Mouse (Mus musculus) hindbrain, embryonic 12.5 days (tissue): Measurements from ENCODE around the gene Clgn. TPM values are rescaled to one million over a fixed set of nuclear protein-coding genes. Genes with fewer than 3 reads are reported as not detected.

Source experiments
- ATAC-seq: fragments of 200-750 bp; cut with Nextera tagmentation; 2 replicates; pipeline ENCODE4 v1.8.0; 2017; ENCODE audit warnings: moderate TSS enrichment; ENCODE audit not compliant: low FRiP score
- H3K27ac ChIP-seq: fragments of 300-500 bp; sonication (generic); 2 replicates; pipeline ENCODE4 v1.5.1; 2016; ENCODE audit warnings: mild to moderate bottlenecking
- H3K27me3 ChIP-seq: fragments of 300-500 bp; sonication (generic); 2 replicates; pipeline ENCODE4 v1.6.1; 2016; ENCODE audit warnings: mild to moderate bottlenecking
- H3K36me3 ChIP-seq: fragments of 300-500 bp; sonication (generic); 2 replicates; pipeline ENCODE4 v1.6.1; 2016; ENCODE audit warnings: mild to moderate bottlenecking
- H3K4me1 ChIP-seq: fragments of 300-500 bp; sonication (generic); 2 replicates; pipeline ENCODE4 v1.6.1; 2016
- H3K4me2 ChIP-seq: fragments of 300-500 bp; sonication (generic); replicated peaks from 2 replicates; pipeline ENCODE4 v1.6.1; 2016; ENCODE audit warnings: mild to moderate bottlenecking
- H3K4me3 ChIP-seq: fragments of 300-500 bp; sonication (generic); 2 replicates; pipeline ENCODE4 v1.5.1; 2016; ENCODE audit warnings: mild to moderate bottlenecking
- H3K9ac ChIP-seq: fragments of 300-500 bp; sonication (generic); 2 replicates; pipeline ENCODE4 v1.6.1; 2016; ENCODE audit warnings: mild to moderate bottlenecking, moderate library complexity
- H3K9me3 ChIP-seq: fragments of 300-500 bp; sonication (generic); replicated peaks from 2 replicates; pipeline ENCODE4 v1.6.1; 2016; ENCODE audit warnings: mild to moderate bottlenecking
- WGBS: fragments of 180-500 bp; shearing (Covaris S2); methylation state at CpG from one replicate; pipeline ENCODE4 v1.1.7; 2016; 5-methylcytosine and 5-hydroxymethylcytosine counted together
- polyA plus RNA-seq: library from polyadenylated mRNA; unstranded; fragments of >200 nt; fragmentation: Nextera tagmentation; extraction: Ambion mirVana; gene quantifications from 2 replicates; pipeline ENCODE4 v1.2.1, GENCODE M21; 2016

Clgn gene
- polyA plus RNA-seq, 1 experiment from 2014 or later: 6.0 TPM

DNA sequence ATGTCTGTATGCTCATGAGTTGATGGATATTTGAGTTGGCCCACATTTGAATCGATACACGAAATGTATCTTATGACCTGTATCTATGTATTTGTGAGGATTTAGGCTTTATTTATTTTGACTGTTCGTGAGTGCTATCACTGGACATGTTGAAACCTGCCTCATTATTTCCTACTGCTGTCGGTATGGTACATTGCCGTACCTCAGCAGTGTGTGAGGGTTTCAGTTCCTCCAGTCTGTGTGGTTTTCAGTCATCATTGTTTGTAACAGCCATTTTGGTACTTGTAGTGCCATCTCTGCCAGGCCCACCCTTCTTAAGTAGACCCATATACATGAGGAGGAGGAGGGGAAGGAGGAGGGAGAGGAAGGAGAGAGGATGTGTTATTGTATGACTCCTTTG lies 4.7 kb downstream of the Clgn start:
- WGBS: 90% methylated on average over 5 of the region's 5 CpGs
- H3K4me2 ChIP-seq: no peak overlapping the region
- H3K36me3 ChIP-seq: no peaks in the 10 kb centered on the region
- H3K4me1 ChIP-seq: peaks cover 6% of the 10 kb centered on the region
- H3K9me3 ChIP-seq: no peaks in the 10 kb centered on the region
- peaks cover 6% of the 10 kb centered on the region for H3K27me3 ChIP-seq
- ATAC-seq: no peak
- H3K27ac ChIP-seq: no peak overlapping the region
- no peak overlapping the region for H3K4me3 ChIP-seq
- H3K9ac ChIP-seq: no peak overlapping the region

DNA sequence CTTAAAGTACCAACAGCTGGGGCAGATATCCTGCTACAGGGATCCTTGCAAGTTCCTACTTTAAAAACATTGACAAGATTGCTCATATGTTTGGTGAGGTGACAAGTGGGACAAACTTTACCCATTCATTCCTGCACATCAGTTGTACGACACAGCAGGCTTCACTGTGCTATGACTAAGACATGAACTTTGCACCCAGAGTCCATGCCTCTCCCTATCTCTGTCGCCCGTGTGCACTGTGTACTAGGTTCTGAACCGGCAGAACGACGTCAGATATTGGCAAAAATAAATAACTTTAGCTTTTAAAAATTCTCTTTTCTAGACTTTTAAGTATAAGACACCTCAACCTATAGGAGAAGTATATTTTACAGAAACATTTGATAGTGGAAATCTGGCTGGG lies 7.0 kb downstream of the Clgn start:
- no peaks in the 10 kb centered on the region for H3K4me1 ChIP-seq
- H3K9ac ChIP-seq: no peak overlapping the region
- no peaks in the 10 kb centered on the region for H3K27me3 ChIP-seq
- H3K4me3 ChIP-seq: no peak overlapping the region
- 87% methylated on average over 6 of the region's 6 CpGs for WGBS
- no peak overlapping the region for H3K27ac ChIP-seq
- H3K36me3 ChIP-seq: no peaks in the 10 kb centered on the region
- ATAC-seq: no peak
- no peak overlapping the region for H3K4me2 ChIP-seq
- no peaks in the 10 kb centered on the region for H3K9me3 ChIP-seq

GRCm38 (mm10) chr8:83397726-83398125 lies 8.1 kb downstream of the Clgn start:
- Histone ChIP-seq H3K9ac (no peak overlapping the region), H3K4me2 (no peak overlapping the region), H3K9me3 (no peaks in the 10 kb centered on the region), H3K27ac (no peak overlapping the region), H3K27me3 (no peaks in the 10 kb centered on the region), H3K4me3 (no peak overlapping the region), H3K4me1 (no peaks in the 10 kb centered on the region), H3K36me3 (no peaks in the 10 kb centered on the region)
- ATAC-seq: no peak
- 81% methylated on average over 4 of the region's 4 CpGs for WGBS

DNA sequence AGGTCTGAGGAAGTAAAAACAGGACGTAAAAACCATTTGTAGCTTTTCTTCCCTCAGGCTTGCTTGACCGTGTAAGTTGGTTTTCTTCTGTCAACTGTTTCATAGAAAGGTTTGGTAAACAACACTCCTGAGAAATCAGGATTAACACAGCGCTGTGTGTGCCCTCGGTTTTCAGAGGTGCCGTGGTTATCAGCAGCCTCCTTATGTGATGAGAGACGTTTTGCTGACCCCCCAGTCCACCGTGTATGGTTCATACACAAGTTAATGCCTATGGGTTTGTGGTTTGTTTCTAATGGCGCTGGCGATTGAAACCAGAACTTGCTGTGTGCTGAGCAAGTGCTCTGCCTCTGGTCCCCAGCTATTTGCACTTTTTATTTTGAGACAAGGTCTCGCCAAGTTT lies 15.9 kb downstream of the Clgn start:
- Histone ChIP-seq H3K4me2 (no peak overlapping the region), H3K27me3 (no peaks in the 10 kb centered on the region), H3K4me3 (no peak overlapping the region), H3K4me1 (no peaks in the 10 kb centered on the region), H3K9ac (no peak overlapping the region), H3K27ac (no peak overlapping the region), H3K36me3 (no peaks in the 10 kb centered on the region), H3K9me3 (no peaks in the 10 kb centered on the region)
- WGBS: 84% methylated on average over 10 of the region's 10 CpGs
- no peak for ATAC-seq

DNA sequence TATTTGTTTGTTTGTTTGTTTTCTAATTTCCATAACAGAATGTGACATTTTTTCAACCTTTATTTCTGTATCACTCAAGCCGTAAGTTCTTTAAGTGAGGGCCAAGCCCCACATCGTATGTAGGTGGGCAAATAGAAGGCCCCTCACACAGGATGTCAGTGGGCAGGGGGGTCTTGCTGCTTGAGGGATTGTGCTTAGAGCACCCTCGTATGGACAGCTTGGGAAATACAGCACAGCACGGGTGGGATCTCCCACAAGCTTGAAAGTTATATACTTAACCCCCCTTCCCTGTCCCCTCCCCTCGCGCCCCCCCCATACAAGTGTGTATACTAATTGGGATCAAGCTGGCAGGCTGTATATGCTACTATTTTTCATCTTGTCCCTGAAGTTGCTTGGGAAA lies 17.2 kb downstream of the Clgn start:
- no peak for ATAC-seq
- no peak overlapping the region for H3K27ac ChIP-seq
- WGBS: 33% methylated on average over 6 of the region's 6 CpGs
- H3K36me3 ChIP-seq: no peaks in the 10 kb centered on the region
- H3K9ac ChIP-seq: no peak overlapping the region
- no peaks in the 10 kb centered on the region for H3K9me3 ChIP-seq
- H3K4me1 ChIP-seq: no peaks in the 10 kb centered on the region
- H3K27me3 ChIP-seq: no peaks in the 10 kb centered on the region
- no peak overlapping the region for H3K4me3 ChIP-seq
- no peak overlapping the region for H3K4me2 ChIP-seq

DNA sequence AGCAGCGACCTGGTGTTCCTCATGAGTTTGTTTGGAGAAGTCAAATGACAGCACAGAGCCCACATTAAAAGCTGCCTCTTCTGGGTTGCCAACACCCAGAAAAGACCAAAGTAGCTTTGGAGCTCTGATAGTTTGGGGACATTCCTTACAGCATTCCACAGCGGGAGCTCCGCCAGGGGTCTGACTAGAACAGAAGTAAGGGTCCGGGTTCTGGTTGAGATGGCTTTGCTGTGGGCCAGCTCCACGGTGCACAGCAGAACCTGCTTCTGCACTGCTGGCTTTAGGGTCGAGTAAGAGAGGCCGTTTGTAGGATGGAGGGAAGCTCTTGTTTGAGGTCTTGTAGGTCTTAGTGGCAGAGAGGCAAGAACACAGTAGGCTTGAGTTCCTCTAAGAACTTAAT lies 18.8 kb downstream of the Clgn start:
- Histone ChIP-seq H3K4me3 (no peak overlapping the region), H3K36me3 (no peaks in the 10 kb centered on the region), H3K4me1 (no peaks in the 10 kb centered on the region), H3K9ac (no peak overlapping the region), H3K27ac (no peak overlapping the region), H3K9me3 (no peaks in the 10 kb centered on the region), H3K27me3 (no peaks in the 10 kb centered on the region), H3K4me2 (no peak overlapping the region)
- ATAC-seq: no peak
- 79% methylated on average over 7 of the region's 7 CpGs for WGBS

DNA sequence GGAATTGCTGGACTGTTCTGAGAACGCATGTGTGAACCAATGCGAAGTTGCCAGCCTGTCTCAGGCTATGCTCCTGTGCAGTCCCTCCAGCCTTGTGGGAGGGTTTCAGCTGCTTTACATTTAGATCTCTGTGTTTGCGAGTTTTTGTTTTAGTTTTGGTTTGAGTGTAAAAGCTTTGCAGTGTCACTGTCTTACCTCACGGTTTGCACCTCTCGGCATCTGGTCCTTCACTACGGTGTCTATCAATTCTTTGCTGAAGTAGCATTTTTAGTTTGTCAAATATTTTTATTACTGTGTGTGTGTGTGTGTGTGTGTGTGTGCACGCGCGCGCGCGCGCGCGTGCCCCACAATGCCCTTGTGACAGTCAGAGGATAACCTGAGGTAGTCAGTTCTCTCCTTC lies 27.2 kb downstream of the Clgn start:
- ATAC-seq: no peak
- WGBS: 97% methylated on average over 15 of the region's 15 CpGs
- H3K9ac ChIP-seq: no peak overlapping the region

GRCm38 (mm10) chr8:83417970-83418369 lies 28.3 kb downstream of the Clgn start:
- Histone ChIP-seq H3K27ac (no peak overlapping the region), H3K4me2 (no peak overlapping the region), H3K36me3 (no peaks in the 10 kb centered on the region), H3K4me1 (no peaks in the 10 kb centered on the region), H3K4me3 (no peak overlapping the region), H3K9ac (no peak overlapping the region), H3K9me3 (no peaks in the 10 kb centered on the region), H3K27me3 (no peaks in the 10 kb centered on the region)
- WGBS: 86% methylated on average over 6 of the region's 6 CpGs
- no peak for ATAC-seq

More for the DNA sequence above, 27.2 kb downstream of the Clgn start:
- no peak overlapping the region for H3K4me3 ChIP-seq
- no peaks in the 10 kb centered on the region for H3K9me3 ChIP-seq
- no peaks in the 10 kb centered on the region for H3K27me3 ChIP-seq
- H3K4me2 ChIP-seq: no peak overlapping the region
- H3K4me1 ChIP-seq: no peaks in the 10 kb centered on the region
- no peaks in the 10 kb centered on the region for H3K36me3 ChIP-seq
- H3K27ac ChIP-seq: no peak overlapping the region

- H3K4me3 ChIP-seq: no peak overlapping the region
- H3K36me3 ChIP-seq: no peaks in the 10 kb centered on the region
- no peak overlapping the region for H3K4me2 ChIP-seq
- H3K27me3 ChIP-seq: no peaks in the 10 kb centered on the region
- H3K9me3 ChIP-seq: no peaks in the 10 kb centered on the region
- 95% methylated on average over 11 of the region's 11 CpGs for WGBS
- no peak overlapping the region for H3K27ac ChIP-seq
- H3K9ac ChIP-seq: no peak overlapping the region
- no peak for ATAC-seq
- H3K4me1 ChIP-seq: no peaks in the 10 kb centered on the region
These were observed 29.3 kb downstream of the Clgn start for GRCm38 (mm10) chr8:83418805-83419516.

GRCm38 (mm10) chr8:83421354-83421753 lies 31.7 kb downstream of the Clgn start:
- H3K27ac ChIP-seq: no peak overlapping the region
- H3K9me3 ChIP-seq: no peaks in the 10 kb centered on the region
- H3K9ac ChIP-seq: no peak overlapping the region
- H3K4me1 ChIP-seq: no peaks in the 10 kb centered on the region
- 100% methylated on average over 1 of the region's 1 CpGs for WGBS
- no peaks in the 10 kb centered on the region for H3K27me3 ChIP-seq
- ATAC-seq: no peak
- no peak overlapping the region for H3K4me2 ChIP-seq
- H3K4me3 ChIP-seq: no peak overlapping the region
- no peaks in the 10 kb centered on the region for H3K36me3 ChIP-seq

DNA sequence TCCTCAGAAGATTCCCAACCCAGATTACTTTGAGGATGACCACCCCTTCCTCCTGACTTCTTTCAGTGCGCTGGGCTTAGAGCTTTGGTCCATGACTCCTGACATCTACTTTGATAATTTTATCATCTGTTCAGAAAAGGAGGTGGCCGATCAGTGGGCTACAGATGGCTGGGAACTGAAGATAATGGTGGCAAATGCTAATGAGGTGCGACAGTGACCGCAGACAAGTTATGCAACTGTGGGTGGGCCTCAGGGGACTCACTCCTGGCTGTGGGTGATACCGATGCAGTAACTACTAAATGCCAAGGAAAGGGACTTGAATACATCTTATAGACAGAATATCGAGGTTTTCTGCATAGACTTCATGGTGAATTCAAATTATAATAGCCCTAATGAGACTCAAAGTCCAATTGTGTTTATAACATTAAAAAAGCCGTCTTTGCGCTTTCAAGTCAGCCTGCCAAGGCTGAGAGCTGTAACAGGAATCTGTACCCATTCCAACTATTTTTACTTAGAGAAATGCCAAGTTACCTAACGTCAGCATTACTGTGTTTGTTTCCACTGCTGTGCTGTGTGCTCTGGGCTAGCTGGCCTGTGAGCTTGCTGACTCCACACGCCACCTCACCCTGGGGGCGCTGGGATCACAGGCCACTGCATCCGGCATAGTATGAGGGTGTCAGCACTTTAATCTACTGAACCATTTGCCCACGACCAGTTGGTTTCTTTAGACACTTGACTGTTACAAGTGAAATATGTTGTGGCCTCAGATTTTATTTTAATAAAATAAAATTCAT lies 33.6 kb downstream of the Clgn start:
- 70% methylated on average over 13 of the region's 13 CpGs for WGBS
- H3K4me2 ChIP-seq: no peak overlapping the region

DNA sequence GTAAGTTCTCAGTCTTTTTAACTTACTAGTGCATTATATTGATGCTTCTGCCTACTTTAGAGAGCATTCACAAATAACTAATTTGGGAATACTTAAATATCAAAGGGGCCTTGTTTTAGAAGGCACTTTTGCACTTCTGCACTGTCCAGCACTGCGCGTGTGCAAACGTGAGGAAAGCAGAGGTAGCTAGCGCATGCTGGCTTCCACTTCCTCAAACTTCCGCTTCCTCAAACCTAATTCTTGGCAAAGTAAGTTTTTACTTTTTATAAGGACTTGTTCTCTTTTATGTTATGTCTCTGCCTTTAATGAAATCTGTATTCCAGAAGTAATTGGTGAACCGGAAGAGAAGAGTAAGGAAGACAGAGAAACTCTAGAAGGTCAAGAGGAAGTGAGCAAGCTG lies 35.5 kb downstream of the Clgn start:
- H3K4me2 ChIP-seq: no peak overlapping the region
- no peak overlapping the region for H3K4me3 ChIP-seq
- no peaks in the 10 kb centered on the region for H3K27me3 ChIP-seq
- no peak overlapping the region for H3K27ac ChIP-seq
- H3K4me1 ChIP-seq: no peaks in the 10 kb centered on the region
- no peak overlapping the region for H3K9ac ChIP-seq
- no peaks in the 10 kb centered on the region for H3K36me3 ChIP-seq
- no peaks in the 10 kb centered on the region for H3K9me3 ChIP-seq
- 94% methylated on average over 6 of the region's 6 CpGs for WGBS
- no peak for ATAC-seq

More for the DNA sequence above, 33.6 kb downstream of the Clgn start:
- Histone ChIP-seq H3K9me3 (no peaks in the 10 kb centered on the region), H3K4me3 (no peak overlapping the region), H3K4me1 (no peaks in the 10 kb centered on the region), H3K36me3 (no peaks in the 10 kb centered on the region), H3K9ac (no peak overlapping the region), H3K27me3 (no peaks in the 10 kb centered on the region), H3K27ac (no peak overlapping the region)
- no peak for ATAC-seq
